Mouse (Mus musculus): Measurements from ENCODE around the gene Vwde. TPM values are rescaled to one million over a fixed set of nuclear protein-coding genes. Genes with fewer than 3 reads are reported as not detected.

Gene Vwde
- not detected for polyA plus RNA-seq (2014; fragmentation: Illumina TruSeq; extraction: RNeasy Lipid Tissue Mini Kit (QIAGEN cat#74804); ENCODE audit: low read depth, low replicate concordance)

DNA sequence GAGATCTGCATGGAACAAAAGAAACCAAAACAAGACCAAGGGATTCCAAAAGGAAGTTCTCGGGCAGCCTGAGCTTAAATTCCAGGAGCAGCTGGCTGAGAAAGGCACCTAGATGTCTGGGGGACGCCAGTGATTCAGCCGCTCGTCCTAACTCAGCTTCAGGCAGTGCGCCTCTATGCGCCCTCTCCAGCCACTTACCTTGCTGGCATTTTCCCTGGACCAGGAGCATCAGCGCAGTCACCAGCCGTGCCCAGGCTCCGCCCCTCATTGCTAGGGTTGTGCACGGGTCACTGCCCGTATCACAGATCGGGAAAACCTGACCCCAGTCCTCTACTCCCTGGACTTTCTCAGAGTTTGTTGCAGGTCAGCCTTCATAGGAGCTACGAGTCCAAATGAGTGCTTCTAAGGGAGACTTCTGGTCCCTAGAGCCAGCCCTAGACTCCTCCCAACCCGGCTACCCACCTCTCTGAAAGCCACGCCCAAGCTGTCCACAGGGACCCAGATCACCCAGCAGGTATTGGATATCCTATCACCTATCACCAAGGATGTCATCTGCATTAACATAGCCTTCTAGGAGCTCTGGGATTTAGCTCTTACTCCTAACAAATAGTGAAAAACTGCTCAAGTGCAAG, at the start of gene Vwde:
TSS of gene Vwde (minus strand) at position 370 of the 632 bp plus-strand sequence.

Other genes starting within 250 kb of the Vwde start
- gene Tmem106b, start 155.2 kb downstream of the Vwde start, polyA plus RNA-seq (2014; fragmentation: Illumina TruSeq; extraction: RNeasy Lipid Tissue Mini Kit (QIAGEN cat#74804); ENCODE audit: low read depth, low replicate concordance), result 586 TPM

Measured in kidney, adult 10 weeks (tissue).